Mouse (Mus musculus) adrenal gland, adult 18-20 months (tissue): ENCODE measurements around the gene Stk11ip. TPM values are rescaled to one million over a fixed set of nuclear protein-coding genes. Genes with fewer than 3 reads are reported as not detected.

ENCODE experiments used
- DNase-seq, 2 experiments: peaks; one replicate each; pipeline ENCODE4 v3.0.0; 2021 to 2022; ENCODE audit warnings: low spot score in 2 of 2
- total RNA-seq, 2 experiments: library from RNA; stranded (reverse); gene quantifications; 1 replicate in 1 of 2; 2 replicates in 1 of 2; pipeline ENCODE4 v1.2.3; 2021

Gene Stk11ip
- total RNA-seq, 2 experiments from 2014 or later, result 12.6 to 19.5 TPM

DNA sequence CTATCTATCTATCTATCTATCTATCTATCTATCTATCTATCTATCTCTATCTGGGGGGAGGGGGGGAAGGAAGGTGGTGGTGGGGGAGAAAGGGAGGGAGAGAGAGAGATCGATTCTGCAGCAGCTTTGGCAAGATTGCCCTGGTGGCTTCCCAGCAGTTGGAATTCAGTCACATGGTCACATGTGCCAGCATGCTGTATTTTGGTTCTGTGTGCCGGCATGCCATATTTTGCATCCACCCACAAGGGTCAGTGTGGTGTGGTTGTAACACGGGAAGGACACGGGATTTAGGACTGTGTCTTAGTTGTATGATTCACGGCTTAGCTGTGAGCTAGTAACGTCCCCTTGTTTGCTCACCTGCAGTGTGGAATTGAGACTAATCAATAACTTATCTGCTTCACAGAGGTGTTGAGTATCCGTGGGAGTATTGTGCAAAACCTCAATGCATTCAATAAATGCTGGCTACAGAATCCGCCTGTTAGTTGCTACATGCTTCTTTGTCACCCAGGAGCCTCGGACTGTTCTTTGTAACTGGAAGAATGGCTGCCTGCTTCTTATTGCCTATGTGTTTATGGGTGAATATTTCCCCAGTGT, 17.4 kb downstream of the Stk11ip start:
- no peak for DNase-seq

DNA sequence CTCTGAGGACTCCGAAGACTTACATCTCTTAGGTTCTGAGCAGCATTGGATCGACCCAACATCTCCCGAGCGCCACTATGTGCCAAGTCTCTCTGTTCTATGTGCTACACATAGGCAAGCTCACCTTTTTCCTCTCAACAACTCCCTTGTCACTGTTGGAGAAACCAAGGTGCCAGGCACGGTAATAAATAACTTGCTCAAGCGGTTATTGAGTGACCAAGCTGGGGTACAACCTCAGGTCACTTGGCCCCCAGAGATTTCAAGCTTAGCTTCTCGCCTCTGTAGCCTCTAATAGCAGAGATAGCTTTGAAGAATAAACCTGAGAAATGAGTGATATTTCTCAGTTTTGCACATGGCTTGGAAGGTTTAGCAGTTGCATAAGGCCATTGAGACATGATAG, 20.2 kb downstream of the Stk11ip start:
- no peak for DNase-seq

- no peak for DNase-seq
Observed at GRCm38 (mm10) chr1:75544351-75544750, 23.0 kb downstream of the Stk11ip start.

DNA sequence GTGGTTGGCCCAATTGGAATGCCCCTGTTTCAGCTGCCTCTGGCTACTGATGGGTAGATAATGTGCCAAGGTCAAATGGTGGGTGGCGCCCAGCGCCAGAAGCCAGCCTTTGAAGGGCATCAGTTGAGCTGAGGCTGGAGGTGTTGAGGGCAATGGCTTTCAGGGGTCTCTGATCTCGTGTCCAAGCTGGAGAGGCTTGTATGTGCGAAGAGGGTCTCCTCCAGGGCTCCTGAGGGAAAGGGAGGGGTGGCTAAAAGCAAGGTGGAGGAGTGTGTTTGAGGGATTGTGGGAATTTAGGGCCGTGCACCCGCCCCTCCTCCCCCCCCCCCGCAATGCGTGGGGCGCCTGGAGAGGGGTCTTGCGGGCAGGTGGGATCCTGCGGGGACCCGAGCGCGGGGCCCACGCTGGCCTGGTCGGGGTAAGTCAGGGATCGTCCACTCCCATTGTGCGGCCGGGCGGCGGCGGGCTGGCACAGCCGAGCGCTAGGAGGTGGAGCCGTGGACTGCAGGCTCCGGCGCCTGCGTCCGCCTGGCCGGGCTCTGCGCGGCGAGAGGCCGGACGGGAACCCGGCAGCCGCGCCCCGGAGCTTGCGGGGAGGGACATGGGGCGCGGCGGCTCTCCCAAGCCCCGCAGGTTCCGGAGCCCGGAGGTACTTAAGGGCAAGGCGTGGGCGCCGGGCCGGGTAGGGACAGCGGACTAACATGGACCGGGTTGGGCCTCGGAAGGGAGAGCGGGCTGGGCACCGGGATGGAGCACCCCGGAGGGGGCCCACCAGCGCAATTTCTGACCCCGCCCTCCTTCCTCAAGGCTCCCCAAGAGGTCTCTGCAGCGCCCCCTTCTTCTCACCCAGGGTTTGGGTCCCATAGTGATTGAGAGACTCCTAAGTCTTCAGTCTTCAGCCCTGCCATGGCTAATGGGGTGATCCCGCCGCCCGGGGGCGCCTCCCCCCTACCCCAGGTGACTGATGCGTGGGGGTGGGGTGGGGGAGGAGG, 24.9 kb downstream of the Stk11ip start, which contains the start of gene Slc4a3:
Gene Slc4a3, plus strand, starts transcription at position 302 of the 992 bp plus-strand sequence.
- peak; percentile 68 to 76 for DNase-seq

GRCm38 (mm10) chr1:75547351-75547750, 26.0 kb downstream of the Stk11ip start:
- DNase-seq, result no peak

DNA sequence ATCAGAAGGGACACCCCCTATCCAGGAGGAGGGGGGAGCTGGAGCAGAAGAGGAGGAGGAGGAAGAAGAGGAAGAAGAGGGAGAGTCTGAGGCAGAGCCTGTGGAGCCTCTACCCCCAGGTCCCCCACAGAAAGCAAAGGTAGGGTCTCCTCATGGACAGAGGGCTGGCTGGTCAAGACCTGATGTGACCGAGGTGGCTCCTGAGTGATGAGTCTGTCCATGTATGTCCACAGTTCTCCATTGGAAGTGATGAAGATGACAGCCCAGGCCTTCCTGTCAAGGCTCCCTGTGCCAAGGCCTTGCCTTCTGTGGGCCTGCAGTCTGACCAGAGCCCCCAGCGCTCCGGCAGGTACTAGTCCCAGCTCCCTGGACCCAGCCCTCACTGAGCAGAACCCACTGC, 26.8 kb downstream of the Stk11ip start:
- no peak for DNase-seq

- peak in 1 of 2 experiments; percentile 48 for DNase-seq
Observed at GRCm38 (mm10) chr1:75548871-75549270, 27.5 kb downstream of the Stk11ip start.

DNA sequence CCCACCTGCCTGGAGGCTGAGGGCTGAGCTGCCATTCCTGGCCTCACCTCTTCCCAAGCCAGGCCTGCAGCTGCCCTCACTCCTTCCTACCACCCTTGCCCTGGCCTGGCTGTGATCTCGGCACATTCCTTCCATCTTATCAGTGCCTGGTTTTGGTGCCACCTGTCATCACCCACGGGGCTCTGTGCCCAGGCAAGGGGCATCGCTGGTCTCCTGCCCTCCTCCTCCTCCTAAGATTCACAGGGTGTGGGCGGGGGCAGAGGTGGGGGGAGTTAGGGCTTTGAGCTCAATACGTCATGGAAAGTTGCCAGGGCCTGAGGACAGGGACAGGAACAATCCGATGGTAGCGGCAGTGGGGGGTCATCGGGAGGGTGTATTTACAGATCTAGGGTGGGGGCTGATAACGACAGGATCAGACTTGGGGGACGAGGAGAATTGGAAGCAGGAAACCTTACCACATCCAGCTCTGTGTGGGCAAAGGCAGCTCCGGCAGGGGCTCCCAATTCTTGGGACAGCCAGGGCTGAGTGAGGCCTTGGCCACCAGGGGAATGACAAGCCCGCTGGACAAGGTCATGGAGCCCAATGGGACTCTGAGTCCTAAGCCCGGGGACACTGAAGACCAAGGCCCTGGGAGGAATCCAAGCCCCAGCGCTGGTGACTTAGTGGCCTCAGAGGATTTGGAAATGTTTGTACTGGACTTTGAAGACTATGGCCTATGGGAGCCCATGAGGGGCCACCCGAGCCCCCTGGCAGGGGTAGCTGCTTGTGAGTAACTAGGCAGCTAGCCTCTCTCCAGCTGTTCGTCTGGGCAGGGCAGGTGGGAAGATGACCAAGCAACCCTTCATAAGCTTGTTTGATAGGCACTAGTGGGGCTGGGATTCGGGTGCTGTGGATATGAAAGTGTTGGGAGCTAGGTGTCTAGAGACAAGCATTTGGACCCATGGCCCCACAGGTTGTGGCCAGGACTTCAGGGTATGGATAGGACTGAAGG, 28.3 kb downstream of the Stk11ip start:
- DNase-seq, result peak; percentile 36 to 73

DNA sequence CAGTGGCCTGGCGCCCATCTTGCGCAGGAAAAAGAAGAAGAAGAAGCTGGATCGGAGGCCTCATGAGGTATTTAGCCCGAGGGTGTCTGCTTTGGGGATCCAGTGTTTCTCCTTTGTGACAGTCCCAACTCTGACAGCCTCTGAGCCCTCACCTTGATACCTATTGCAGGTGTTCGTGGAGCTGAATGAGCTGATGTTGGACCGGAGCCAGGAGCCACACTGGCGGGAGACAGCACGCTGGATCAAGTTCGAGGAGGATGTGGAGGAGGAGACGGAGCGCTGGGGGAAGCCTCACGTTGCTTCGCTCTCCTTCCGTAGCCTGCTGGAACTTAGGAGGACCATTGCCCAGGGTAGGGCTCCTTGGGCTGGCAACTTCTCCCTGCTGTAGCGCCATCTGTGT, 29.3 kb downstream of the Stk11ip start:
- no peak for DNase-seq

- DNase-seq, result no peak
Observed at GRCm38 (mm10) chr1:75555680-75556079, 34.4 kb downstream of the Stk11ip start.

GRCm38 (mm10) chr1:75556143-75556781, 34.9 kb downstream of the Stk11ip start:
- no peak for DNase-seq

DNA sequence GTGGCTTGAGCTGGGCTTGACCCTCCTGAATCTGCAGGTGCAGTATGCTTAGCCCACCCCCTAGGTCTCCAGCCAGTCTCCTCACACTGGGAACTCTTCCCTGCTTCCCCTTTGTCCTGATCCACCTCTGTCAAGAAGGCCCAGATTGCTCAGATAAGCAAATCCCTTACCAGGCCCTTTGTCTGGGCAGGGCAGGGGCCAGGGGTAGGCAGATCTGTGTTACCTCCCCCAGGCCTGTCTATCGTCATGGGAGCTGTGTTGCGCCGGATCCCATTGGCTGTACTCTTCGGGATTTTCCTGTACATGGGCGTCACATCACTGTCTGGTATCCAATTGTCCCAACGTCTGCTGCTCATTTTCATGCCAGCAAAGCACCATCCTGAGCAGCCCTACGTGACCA, 35.7 kb downstream of the Stk11ip start:
- no peak for DNase-seq

DNA sequence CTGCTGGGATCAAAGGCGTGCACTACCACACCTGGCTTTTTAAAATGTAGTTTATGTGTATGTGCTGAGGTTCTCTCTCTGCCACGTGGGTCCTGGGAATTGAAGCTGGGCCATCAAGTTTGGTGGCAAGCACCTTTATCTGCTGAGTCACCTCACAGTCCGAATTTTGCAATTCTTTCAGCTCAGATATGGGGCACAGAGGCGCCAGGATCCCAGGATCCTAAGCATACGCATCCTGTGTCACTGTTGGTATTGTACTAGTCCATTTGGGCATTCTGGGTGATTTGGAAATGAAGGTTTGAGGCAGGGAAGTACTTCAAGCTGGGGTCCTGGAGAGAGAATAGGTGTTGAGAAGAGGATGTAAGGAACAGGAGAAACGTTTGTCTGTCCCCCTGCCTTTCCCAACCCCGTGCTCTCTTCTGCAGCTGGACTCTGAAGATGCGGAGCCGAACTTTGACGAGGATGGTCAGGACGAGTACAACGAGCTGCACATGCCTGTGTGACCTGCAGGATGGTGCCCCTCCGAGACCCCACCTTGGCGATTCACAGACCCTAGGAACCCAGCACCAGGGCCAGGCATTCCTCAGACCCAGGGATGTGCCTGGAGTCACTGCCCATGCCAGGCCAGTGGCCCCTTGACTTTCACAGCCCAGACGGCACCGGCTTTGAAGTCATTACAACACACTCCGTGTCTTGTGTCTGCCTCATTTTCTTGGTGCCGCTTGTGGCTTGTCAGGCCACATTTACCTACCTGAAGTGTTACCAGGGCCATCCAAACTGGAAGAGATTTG, 37.3 kb downstream of the Stk11ip start:
- no peak for DNase-seq

GRCm38 (mm10) chr1:75559212-75559925, 38.0 kb downstream of the Stk11ip start:
- peak; percentile 90 to 92 for DNase-seq

DNA sequence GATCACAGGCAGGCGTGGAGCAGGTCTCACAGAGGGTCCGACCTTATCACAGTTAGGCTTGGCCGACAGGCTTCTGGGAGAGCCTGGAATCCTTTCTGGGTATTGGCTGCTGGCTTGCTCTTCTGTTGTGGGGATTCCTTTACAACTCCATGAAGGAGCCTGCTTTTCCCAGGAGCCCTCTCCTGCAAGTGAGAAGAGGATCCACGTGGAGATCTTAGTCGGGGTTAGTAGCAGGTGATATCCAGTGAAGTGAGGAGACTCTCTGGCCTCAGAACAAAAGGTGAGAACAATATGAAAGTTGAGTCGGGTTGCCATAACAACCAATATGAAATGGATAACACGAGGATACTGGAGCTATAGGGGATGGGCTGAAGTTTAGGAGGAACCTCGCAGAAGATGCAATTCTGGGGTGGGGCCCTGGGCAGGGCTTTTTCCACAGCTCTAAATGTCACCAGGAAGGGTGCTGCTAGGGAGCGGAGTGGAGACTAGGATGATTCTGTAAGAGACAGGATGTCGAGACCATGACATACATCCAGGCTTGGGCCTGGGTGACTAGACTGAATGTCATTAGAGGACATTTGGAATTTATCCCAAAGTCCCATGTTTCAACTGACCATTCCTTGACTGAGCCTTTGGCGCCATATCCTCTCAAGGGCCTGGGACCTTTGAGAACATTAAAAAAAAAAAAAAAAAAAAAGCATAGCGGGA, 39.0 kb downstream of the Stk11ip start:
- DNase-seq, result no peak

DNA sequence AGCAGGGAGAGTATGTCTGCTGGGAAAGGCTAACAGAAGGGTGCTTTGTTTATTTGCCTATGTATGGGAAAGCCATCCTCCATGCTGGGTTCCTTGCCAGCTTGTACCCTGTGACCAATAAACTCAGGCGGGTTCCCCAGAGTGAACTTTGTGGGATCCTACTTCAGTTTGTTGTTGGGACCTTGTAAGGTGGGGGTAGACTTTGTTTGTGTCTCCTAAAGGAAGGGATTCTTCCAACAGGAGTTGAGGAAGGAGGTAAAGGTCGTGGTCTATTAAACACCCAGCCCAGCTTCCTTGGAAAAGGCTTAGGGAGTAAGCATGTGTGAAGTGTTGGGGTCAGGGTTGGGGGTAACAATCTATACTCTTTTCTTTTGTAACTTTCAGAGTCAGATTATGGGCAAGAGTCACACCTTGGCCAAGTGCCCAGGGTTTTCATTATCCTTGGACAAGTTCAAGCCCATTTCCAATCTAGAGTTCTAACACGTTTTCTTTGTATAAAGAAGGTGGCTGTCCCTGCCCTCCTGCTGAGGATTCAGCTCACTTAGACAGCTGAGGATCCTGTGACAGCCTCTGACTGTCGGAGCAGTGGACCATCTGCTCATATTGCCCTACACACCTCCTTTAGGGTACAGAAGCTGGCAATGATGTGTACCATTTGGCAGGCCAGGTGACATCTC, 40.0 kb downstream of the Stk11ip start:
- no peak for DNase-seq

DNA sequence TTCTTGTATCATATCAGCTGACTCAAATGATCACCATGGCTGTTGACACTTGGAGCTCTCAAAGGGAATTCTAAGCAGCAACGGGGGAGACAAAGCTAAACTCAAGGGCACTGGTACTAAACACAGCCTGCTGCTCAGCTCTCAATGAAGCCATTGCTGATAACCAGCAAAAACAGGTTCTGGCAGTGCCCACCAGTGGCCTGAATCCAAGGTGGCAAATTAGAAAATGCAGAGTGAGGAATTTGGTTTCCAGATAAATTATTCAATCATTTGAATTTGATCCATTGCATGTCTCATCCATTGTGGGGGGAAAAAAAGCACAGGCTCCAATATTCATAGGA, 40.5 kb downstream of the Stk11ip start:
- no peak for DNase-seq

DNA sequence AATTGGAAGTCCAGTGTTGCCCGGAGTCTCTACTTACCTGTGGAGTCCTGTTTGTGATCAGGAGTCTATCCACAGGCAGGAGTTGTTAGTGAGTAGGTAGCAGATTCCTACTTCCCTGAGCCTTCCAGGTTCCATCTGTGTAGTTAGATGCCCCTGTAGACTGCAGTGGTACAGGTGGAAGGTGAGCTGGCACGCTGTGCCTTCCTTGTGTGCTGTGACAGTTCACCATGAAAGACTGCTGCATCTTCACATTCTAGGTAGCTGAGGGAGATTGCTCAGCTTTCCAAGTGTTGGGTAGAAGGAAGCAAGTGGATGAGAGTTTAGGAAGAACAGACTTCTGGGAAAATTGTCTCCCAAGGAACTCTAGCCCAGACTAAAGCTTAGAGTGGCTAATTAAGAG, 42.8 kb downstream of the Stk11ip start:
- DNase-seq, result no peak
